Mouse (Mus musculus): ENCODE measurements around the gene Pou3f1. TPM values are rescaled to one million over a fixed set of nuclear protein-coding genes. Genes with fewer than 3 reads are reported as not detected.

The Pou3f1 gene
- polyA plus RNA-seq, 2 experiments, result 1.2 TPM

GRCm38 (mm10) chr4:124663034-124663433 lies 6.4 kb downstream of the Pou3f1 start:
- Histone ChIP-seq H3K4me2 (replicated peaks; ENCODE audit: low read depth, low read length, severe bottlenecking) (no peak overlapping the region), H3K4me3 (replicated peaks; ENCODE audit: low read length) (no peak overlapping the region), H3K27ac (replicated peaks; ENCODE audit: low read depth, low read length) (no peak overlapping the region), H3K36me3 (ENCODE audit: control insufficient read depth, insufficient read depth, low read length) (no peaks in the 10 kb centered on the region), H3K27me3 (ENCODE audit: control insufficient read depth, insufficient read depth, low read length) (peaks cover 57% of the 10 kb centered on the region), H3K9me3 (ENCODE audit: control insufficient read depth, low read length) (no peaks in the 10 kb centered on the region), H3K4me1 (ENCODE audit: control insufficient read depth, insufficient read depth, low read length) (peaks cover 3% of the 10 kb centered on the region; the same call in 1 of the 2 replicates), H3K9ac (ENCODE audit: low read depth, low read length, severe bottlenecking) (no peak overlapping the region)
- ATAC-seq (ENCODE audit: low FRiP score, low read depth) (no peak), DNase-seq (ENCODE audit: low spot score) (no peak)
- no peak for TF ChIP-seq POLR2A (IDR thresholded peaks at IDR 0.05; ENCODE audit: borderline replicate concordance, extremely low read depth, insufficient read depth, insufficient read length)
- 58% methylated on average over 3 of the region's 3 CpGs for whole genome bisulfite sequencing

DNA sequence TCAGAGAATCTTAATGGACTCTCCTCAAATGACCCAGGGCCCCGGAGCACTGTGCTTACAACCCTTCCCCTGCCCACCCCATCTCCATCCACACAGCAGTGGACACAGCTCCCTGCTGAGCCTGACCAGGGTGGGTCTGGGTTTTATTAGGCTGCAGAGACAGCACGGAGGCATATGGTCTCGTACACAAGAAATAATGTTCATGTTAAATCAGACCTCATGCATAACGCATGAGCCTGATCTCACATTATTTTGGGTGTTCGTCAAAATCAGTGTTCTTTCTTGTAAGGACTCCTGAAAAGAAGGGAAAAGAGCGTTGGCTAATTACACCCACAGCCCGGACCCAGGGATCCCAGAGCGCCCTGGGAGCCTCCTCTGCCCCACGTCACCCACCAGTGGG lies 7.6 kb downstream of the Pou3f1 start:
- Histone ChIP-seq H3K9me3 (ENCODE audit: control insufficient read depth, low read length) (no peaks in the 10 kb centered on the region), H3K9ac (ENCODE audit: low read depth, low read length, severe bottlenecking) (no peak overlapping the region), H3K27ac (replicated peaks; ENCODE audit: low read depth, low read length) (no peak overlapping the region), H3K4me1 (ENCODE audit: control insufficient read depth, insufficient read depth, low read length) (peaks cover 1% of the 10 kb centered on the region; the same call in 1 of the 2 replicates), H3K4me3 (replicated peaks; ENCODE audit: low read length) (no peak overlapping the region), H3K36me3 (ENCODE audit: control insufficient read depth, insufficient read depth, low read length) (no peaks in the 10 kb centered on the region), H3K27me3 (ENCODE audit: control insufficient read depth, insufficient read depth, low read length) (peaks cover 48% of the 10 kb centered on the region), H3K4me2 (replicated peaks; ENCODE audit: low read depth, low read length, severe bottlenecking) (no peak overlapping the region)
- WGBS, result 55% methylated on average over 9 of the region's 9 CpGs
- ATAC-seq (ENCODE audit: low FRiP score, low read depth) (no peak), DNase-seq (ENCODE audit: low spot score) (no peak)
- TF ChIP-seq POLR2A (IDR thresholded peaks at IDR 0.05; ENCODE audit: borderline replicate concordance, extremely low read depth, insufficient read depth, insufficient read length), result no peak

DNA sequence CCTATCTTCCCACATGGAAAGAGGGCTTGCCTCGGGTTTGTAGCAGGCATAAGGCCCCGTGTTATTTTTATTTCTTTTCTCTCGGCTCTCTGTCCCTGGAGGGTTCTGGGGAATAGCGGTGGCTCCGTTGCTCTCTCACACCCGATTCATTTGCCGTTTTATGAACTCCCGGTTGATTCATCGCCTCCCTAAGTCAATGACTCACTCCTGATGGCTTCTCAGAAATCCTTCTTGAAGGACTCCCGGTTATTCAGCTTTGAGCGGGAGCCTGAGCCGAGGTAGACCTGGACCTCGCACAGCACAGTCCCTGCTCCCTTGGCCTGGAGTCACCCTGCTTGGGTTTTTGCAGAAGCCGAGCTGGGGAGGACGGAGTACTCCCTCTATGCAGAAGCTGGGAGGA lies 8.0 kb downstream of the Pou3f1 start:
- H3K4me2 ChIP-seq (replicated peaks; ENCODE audit: low read depth, low read length, severe bottlenecking), result no peak overlapping the region
- no peak overlapping the region for H3K27ac ChIP-seq (replicated peaks; ENCODE audit: low read depth, low read length)
- no peak for TF ChIP-seq POLR2A (IDR thresholded peaks at IDR 0.05; ENCODE audit: borderline replicate concordance, extremely low read depth, insufficient read depth, insufficient read length)
- DNase-seq (ENCODE audit: low spot score) (no peak), ATAC-seq (ENCODE audit: low FRiP score, low read depth) (no peak)
- no peaks in the 10 kb centered on the region for H3K9me3 ChIP-seq (ENCODE audit: control insufficient read depth, low read length)
- no peaks in the 10 kb centered on the region for H3K4me1 ChIP-seq (ENCODE audit: control insufficient read depth, insufficient read depth, low read length)
- peaks cover 48% of the 10 kb centered on the region for H3K27me3 ChIP-seq (ENCODE audit: control insufficient read depth, insufficient read depth, low read length)
- H3K36me3 ChIP-seq (ENCODE audit: control insufficient read depth, insufficient read depth, low read length), result no peaks in the 10 kb centered on the region
- H3K4me3 ChIP-seq (replicated peaks; ENCODE audit: low read length), result no peak overlapping the region
- H3K9ac ChIP-seq (ENCODE audit: low read depth, low read length, severe bottlenecking), result no peak overlapping the region
- WGBS, result 58% methylated on average over 15 of the region's 15 CpGs

DNA sequence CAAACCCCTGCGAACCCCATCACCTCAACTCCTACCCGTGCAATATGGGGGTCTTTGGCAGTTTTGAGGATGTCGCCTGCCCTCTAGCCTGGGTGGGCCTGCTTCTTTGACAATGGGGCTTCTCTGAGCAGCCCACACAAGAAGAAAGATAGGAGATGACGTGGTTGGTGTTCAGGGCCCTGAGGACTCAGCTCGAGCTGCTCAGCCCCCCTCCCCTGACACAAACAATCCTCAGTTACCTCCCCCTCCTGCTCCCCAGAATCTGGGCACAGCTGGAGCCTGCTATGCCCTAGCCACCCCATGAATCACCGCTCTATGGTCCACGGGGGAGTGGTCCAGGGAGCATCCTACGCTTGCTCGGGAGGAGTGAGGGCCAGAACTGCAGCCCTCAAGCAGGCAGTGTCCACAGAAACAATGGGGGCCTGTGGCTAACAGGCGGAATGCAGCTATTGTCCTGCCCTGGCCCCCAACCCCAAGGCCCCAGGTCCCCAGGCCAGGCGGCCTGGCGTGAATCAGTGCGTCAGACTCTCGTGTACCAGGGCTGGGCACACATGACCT lies 10.9 kb downstream of the Pou3f1 start:
- Histone ChIP-seq H3K27me3 (ENCODE audit: control insufficient read depth, insufficient read depth, low read length) (peaks cover 28% of the 10 kb centered on the region; the same call in 1 of the 2 replicates), H3K9ac (ENCODE audit: low read depth, low read length, severe bottlenecking) (no peak overlapping the region), H3K4me2 (replicated peaks; ENCODE audit: low read depth, low read length, severe bottlenecking) (no peak overlapping the region), H3K27ac (replicated peaks; ENCODE audit: low read depth, low read length) (no peak overlapping the region), H3K4me3 (replicated peaks; ENCODE audit: low read length) (no peak overlapping the region), H3K9me3 (ENCODE audit: control insufficient read depth, low read length) (no peaks in the 10 kb centered on the region), H3K36me3 (ENCODE audit: control insufficient read depth, insufficient read depth, low read length) (no peaks in the 10 kb centered on the region), H3K4me1 (ENCODE audit: control insufficient read depth, insufficient read depth, low read length) (peaks cover 8% of the 10 kb centered on the region)
- no peak for TF ChIP-seq POLR2A (IDR thresholded peaks at IDR 0.05; ENCODE audit: borderline replicate concordance, extremely low read depth, insufficient read depth, insufficient read length)
- DNase-seq (ENCODE audit: low spot score), result no peak
- ATAC-seq (ENCODE audit: low FRiP score, low read depth), result no peak
- WGBS, result 37% methylated on average over 12 of the region's 14 CpGs

DNA sequence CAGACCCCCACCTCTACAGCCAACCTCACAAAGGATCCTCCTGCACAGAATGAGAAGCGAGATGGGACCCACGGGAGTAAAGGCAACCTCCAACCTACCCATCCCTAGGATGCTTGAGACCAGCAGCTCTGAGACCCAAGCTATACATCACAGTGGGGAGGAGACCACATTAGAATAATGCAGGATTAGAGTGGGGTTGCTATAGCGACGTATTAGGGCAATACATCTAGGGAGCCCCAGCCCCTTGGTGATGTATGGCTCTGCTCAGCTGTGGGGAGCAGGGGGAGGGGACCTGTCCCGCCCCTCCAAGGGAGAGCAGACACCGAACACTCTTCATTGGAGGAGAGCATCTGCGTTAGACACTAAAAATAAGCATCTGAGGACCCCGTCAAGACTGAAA lies 11.5 kb downstream of the Pou3f1 start:
- Histone ChIP-seq H3K4me2 (replicated peaks; ENCODE audit: low read depth, low read length, severe bottlenecking) (no peak overlapping the region), H3K9me3 (ENCODE audit: control insufficient read depth, low read length) (no peaks in the 10 kb centered on the region), H3K27ac (replicated peaks; ENCODE audit: low read depth, low read length) (no peak overlapping the region), H3K36me3 (ENCODE audit: control insufficient read depth, insufficient read depth, low read length) (no peaks in the 10 kb centered on the region), H3K9ac (ENCODE audit: low read depth, low read length, severe bottlenecking) (no peak overlapping the region), H3K27me3 (ENCODE audit: control insufficient read depth, insufficient read depth, low read length) (peaks cover 22% of the 10 kb centered on the region; the same call in 1 of the 2 replicates), H3K4me3 (replicated peaks; ENCODE audit: low read length) (no peak overlapping the region), H3K4me1 (ENCODE audit: control insufficient read depth, insufficient read depth, low read length) (peaks cover 13% of the 10 kb centered on the region)
- DNase-seq (ENCODE audit: low spot score), result no peak
- 18% methylated on average over 8 of the region's 8 CpGs for WGBS
- TF ChIP-seq POLR2A (IDR thresholded peaks at IDR 0.05; ENCODE audit: borderline replicate concordance, extremely low read depth, insufficient read depth, insufficient read length), result no peak
- ATAC-seq (ENCODE audit: low FRiP score, low read depth), result no peak

Measured in limb, embryonic 14.5 days (tissue).